Mouse (Mus musculus) adrenal gland, postnatal 36 days (tissue): ENCODE results near the gene Cops7b. TPM values are rescaled to one million over a fixed set of nuclear protein-coding genes. Genes with fewer than 3 reads are reported as not detected.
A peak's percentile ranks its signal among the peaks of the same experiment; 100 is the strongest.
"Not testable (repeated sequence)": the region's sequence is repeated elsewhere in the genome, so short reads cannot be mapped to it uniquely, and the experiment has no call there.

ENCODE experiments used
- DNase-seq, 2 experiments: peaks; one replicate each; pipeline ENCODE4 v3.0.0; 2021; ENCODE audit warnings: mixed read lengths in 1 of 2
- long read RNA-seq, 2 experiments: library from polyadenylated mRNA; stranded (forward); transcript quantifications; one replicate each; pipeline ENCODE4 v2.0.0; 2021; ENCODE audit warnings: borderline sequencing depth in 2 of 2
- total RNA-seq, 2 experiments: library from RNA; stranded (reverse); gene quantifications; 2 replicates each; pipeline ENCODE4 v1.2.3; 2021

Cops7b gene
- 10 to 100 TPM; 12.7 to 13.0 TPM for total RNA-seq
- long read RNA-seq, experiment 1, partial matches to known transcripts, result 0 of 7 reads
- long read RNA-seq, experiment 1, other reads (novel, unspliced or antisense), result 4 of 7 reads
- long read RNA-seq, experiment 2, partial matches to known transcripts, result 0 of 6 reads
- long read RNA-seq, experiment 2, other reads (novel, unspliced or antisense), result 2 of 6 reads

DNA sequence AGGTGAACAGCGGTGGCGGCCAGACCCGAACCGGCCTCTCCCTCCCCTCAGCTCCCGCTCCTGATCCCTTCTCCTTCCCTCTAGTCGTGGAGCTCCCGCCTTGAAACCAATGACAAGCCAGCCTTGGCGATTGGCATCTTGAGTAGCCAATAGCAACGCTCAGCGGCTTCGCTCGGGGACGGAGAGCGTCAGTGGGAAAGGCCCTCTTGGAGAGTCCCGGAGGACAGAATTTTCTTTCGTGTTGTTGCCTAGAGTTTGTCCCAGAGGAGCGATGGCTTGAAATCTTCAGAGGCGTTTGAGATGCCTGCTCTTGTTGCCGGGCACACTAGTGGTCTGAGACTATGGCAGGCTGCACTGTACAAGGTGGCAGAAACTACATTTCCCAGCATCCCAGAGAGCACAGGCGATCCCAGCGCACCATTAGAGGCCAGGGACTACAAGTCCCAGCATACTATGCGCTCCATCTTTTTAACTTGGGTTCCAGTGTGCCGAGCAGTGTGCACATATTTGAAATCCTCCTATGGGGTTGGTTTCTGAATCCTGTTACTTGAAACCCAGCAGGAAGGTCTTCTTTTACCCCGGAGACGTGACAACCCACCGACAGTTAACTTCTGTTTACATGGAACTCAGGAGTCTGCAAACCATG lies at the start of gene Cops7b, which contains the start of gene Pde6d:
Gene Cops7b, plus strand, starts transcription at position 454 of the 646 bp plus-strand sequence.
Gene Pde6d, minus strand, starts transcription at position 179 of the 646 bp plus-strand sequence.
- peak; percentile 96 to 97 for DNase-seq

DNA sequence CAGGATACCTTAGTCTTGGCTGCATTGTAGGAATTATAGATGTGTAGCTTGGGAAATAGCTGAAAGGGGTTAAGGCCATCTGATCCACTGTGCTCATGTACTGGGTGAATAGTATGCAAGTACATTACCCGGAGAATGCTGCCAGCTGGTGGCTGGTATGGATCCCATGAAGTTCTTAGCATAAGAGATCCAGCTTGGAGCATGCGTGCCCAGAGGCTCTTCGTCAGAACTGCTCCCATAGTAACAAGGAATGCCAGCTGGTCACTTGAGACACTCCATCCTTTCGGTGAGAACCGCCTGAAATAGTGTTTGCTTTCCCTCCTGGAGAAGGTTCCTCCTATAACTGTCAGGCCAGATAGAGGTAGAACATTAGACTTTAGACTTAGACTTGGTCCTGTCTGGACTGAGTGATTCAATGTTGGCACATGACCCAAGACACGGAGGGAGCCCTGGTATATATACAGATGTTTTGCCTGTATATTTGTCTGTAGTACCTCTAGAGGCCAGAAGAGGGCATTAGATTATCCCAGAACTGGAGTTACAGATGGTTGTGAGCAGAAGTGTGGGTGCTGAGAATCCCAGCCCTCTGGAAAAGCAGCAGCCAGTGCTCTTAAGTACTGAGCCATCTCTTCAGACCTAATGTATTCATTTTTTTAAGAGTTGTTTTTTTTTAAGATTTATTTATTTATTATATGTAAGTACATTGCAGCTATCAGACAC lies 49.1 kb upstream of the Cops7b start:
- DNase-seq, result no peak

DNA sequence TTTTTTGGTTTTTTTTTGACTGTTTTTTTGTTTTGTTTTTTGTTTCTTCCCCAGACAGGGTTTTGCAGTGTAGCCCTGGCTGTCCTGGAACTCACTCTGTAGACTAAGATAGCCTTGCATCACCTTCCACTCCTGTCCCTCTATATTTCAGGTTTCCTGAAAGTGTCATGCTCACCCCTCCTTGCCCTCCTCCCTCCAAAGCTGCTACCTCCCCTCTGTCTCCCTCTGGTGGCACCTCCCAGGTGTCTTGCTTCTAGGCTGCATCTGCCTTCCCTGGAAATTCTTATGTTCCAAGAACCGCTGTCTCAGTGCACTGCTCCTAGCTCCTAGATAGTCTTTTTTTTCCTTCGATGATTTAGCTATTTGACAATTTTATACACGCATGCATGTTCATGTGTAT lies 44.3 kb upstream of the Cops7b start:
- no peak for DNase-seq

- not testable (repeated sequence) for DNase-seq
Measured at GRCm38 (mm10) chr1:86539583-86539982, 43.1 kb upstream of the Cops7b start.

DNA sequence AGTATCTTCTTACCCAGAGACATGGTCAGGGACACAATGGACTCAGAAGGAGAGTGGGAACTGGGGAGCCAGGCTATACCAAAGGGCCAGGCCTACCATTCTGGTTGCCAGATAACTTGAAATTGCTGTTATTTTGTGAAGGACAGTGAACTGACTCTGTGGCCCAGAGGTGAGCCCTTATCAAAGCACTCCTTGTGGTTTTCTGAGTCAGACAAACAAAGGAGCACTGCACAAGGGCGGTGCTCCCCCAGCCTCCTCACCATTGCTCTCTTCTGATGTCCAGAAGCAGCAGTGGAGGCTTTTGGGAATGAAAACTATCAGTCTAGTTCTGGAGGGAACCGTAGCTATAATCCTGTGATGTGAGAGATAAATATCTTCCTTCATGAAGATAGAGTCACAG lies 40.1 kb upstream of the Cops7b start:
- no peak for DNase-seq

GRCm38 (mm10) chr1:86546797-86547196 lies 35.9 kb upstream of the Cops7b start:
- DNase-seq, result no peak

DNA sequence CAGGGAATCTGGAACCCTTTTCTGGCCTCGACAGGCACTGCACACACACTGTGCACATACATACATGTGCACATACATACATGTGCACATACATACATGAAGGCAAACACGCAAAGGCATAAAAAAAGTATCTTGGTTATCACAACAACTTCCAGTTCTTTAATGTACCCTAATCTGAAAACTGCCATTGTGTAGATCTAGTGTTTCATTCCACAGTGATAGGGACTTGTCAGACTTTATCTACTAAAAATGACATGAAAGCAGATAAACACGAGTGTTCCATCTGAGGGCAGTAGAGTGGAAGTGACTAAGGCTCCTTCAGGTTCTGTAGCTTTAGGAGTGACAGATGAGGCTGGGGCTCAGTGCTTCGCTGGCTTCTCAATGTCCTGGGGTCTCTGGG lies 31.4 kb upstream of the Cops7b start:
- no peak for DNase-seq

GRCm38 (mm10) chr1:86551877-86552276 lies 30.8 kb upstream of the Cops7b start:
- no peak for DNase-seq

- no peak for DNase-seq
Measured at GRCm38 (mm10) chr1:86555665-86556064, 27.0 kb upstream of the Cops7b start.

DNA sequence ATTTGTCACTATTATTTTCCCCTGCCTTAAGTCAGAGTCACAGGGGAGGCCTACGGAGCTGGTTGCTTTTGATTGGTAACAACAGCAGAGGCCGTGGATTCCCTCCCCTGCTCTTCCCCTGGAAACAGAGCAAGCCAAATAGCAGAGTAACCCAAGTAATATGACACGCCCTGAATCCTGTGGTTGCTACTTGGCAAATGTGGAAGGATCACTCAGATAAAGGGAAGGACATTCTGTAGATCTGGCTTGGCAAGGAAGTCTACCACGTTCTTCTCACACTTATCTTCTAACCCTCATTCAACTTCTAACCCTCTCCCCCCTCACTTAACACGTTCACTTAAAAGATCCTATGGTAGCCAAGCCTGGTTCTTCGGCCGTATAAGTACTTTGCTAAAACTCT lies 24.8 kb upstream of the Cops7b start:
- no peak for DNase-seq

GRCm38 (mm10) chr1:86559232-86559631 lies 23.5 kb upstream of the Cops7b start:
- DNase-seq, result no peak

DNA sequence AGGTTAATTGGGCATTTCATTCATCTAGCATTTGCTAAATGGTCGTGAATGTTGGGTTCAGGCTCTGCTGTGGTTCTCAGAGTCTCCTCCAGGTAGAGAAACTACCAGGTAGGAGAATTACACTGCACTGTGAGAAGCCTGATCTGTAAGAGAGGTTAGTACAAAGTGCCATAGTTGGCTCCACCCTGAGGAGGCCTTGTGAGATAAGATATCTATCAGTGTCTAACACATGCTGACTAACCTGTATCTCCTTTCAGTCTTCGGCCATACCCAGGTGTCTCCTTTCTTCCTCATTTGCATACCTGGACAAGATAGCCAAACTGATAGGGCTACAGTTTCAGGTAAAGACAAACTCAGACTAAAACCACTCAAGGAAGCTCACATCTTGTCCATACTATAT lies 20.0 kb upstream of the Cops7b start:
- DNase-seq, result no peak

- DNase-seq, result no peak
Measured at GRCm38 (mm10) chr1:86568409-86568808, 14.3 kb upstream of the Cops7b start.

GRCm38 (mm10) chr1:86569292-86569860 lies 13.3 kb upstream of the Cops7b start:
- no peak for DNase-seq

GRCm38 (mm10) chr1:86571381-86571780 lies 11.3 kb upstream of the Cops7b start:
- DNase-seq, result no peak

- no peak for DNase-seq
Measured at GRCm38 (mm10) chr1:86571941-86572340, 10.8 kb upstream of the Cops7b start.

GRCm38 (mm10) chr1:86580426-86580825 lies 2.3 kb upstream of the Cops7b start:
- DNase-seq, result no peak

DNA sequence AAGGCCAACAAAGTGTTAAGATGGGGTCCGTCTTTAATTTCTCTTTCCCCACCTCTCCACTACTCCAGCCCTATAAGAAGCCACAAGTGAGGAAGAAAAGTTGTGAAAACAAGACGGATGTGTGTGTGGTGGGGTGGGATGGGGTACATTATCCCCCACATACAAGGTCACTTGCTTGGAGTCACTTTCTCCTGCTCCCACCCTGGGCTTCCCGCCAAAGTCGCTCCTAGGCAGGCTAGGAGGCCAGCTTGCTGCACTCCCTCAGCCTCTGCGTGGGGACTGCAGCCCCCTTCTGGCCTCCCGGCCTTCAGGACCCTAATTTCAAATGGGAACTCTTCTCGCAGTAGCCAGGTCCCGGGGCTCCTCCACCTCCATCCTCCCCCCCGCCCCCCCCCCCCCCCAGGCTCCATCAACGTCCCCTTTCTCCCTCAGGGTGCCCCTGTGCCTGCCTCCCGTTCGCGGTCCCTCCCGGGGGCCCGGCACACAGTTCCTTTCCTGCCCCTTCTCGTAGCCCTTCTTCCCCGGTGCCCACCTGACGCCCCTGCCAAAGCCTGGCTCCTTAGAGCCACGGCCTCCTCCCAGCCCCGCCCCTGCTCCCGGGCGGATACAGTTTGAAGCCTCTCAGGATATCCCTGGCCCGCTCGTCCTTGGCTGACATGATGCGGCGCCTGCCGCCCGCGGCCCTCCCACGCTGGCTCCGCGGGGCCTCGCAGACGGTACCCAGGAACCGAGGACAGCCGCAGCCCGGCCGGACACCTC lies 833 bp upstream of the Cops7b start:
- peak in 1 of 2 experiments; percentile 82 for DNase-seq

DNA sequence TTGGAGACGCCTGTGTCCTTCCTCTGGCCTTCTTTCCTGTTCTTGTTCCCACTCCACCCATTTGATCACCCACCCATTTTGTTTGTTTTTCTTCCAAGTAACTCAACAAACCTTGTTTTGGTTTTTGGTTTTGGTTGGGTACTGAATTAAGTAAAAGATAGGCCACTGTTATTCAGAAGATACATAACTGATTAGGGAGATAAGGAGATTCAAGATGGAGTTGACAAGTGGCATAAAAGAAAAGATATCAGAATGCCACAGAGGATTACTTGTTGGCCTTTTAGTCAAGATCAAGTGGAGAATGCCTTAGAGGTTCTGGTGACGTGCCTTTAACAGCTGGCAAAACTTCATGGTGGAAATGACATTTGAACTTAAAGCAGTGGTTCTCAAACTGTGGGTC lies 1.0 kb downstream of the Cops7b start:
- DNase-seq, result no peak

DNA sequence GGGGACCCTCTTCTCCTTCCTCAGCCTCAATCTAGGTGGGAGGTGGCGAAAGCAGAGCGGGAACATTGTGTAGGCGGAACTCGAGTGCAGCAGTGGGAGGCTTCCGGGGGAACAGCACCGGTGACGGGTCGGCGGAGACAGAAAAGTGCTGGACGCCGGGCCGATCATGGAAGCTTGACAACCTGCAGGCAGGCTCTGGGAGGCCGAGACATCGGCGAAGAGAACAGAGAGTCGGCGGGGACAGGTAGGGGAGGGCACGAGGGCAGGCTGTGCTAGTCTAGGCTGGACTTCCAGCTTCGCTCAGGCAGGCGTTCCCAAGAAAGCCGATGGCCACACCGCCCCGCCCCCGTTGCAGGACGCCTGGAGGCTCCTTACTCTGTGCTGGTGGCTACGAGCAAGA lies 4.3 kb downstream of the Cops7b start:
- peak; percentile 84 to 85 for DNase-seq

GRCm38 (mm10) chr1:86594539-86594938 lies 11.8 kb downstream of the Cops7b start:
- DNase-seq, result no peak

GRCm38 (mm10) chr1:86595315-86595714 lies 12.6 kb downstream of the Cops7b start:
- DNase-seq, result no peak
